Mouse (Mus musculus) left cerebral cortex, adult 18-20 months (tissue): ENCODE measurements around the gene Loxl1. TPM values are rescaled to one million over a fixed set of nuclear protein-coding genes. Genes with fewer than 3 reads are reported as not detected.
"Not testable (repeated sequence)": the region's sequence is repeated elsewhere in the genome, so short reads cannot be mapped to it uniquely, and the experiment has no call there.

Source experiments
- DNase-seq, 2 experiments: peaks; one replicate each; pipeline ENCODE4 v3.0.0; 2021 to 2022; ENCODE audit warnings: low spot score in 2 of 2, mixed read lengths in 1 of 2
- total RNA-seq, 2 experiments: library from RNA; stranded (reverse); gene quantifications; 2 replicates each; pipeline ENCODE4 v1.2.3; 2021

Loxl1 gene
- total RNA-seq, 2 experiments from 2014 or later = 1.5 to 2.8 TPM

GRCm38 (mm10) chr9:58278821-58279723 lies 33.9 kb downstream of the Loxl1 start:
- no peak for DNase-seq

- no peak for DNase-seq
These were observed 34.7 kb downstream of the Loxl1 start for GRCm38 (mm10) chr9:58278313-58278712.

GRCm38 (mm10) chr9:58276346-58276745 lies 36.6 kb downstream of the Loxl1 start:
- no peak for DNase-seq

GRCm38 (mm10) chr9:58275797-58276196 lies 37.2 kb downstream of the Loxl1 start:
- DNase-seq = no peak

GRCm38 (mm10) chr9:58275115-58275774 lies 37.7 kb downstream of the Loxl1 start:
- no peak for DNase-seq

GRCm38 (mm10) chr9:58274626-58275025 lies 38.4 kb downstream of the Loxl1 start:
- DNase-seq = no peak

- no peak for DNase-seq
These were observed 38.8 kb downstream of the Loxl1 start for GRCm38 (mm10) chr9:58274101-58274604.

- no peak for DNase-seq
These were observed 40.1 kb downstream of the Loxl1 start for GRCm38 (mm10) chr9:58272855-58273254.

GRCm38 (mm10) chr9:58272068-58272541 lies 40.9 kb downstream of the Loxl1 start:
- DNase-seq = no peak

GRCm38 (mm10) chr9:58271551-58271950 lies 41.4 kb downstream of the Loxl1 start:
- not testable (repeated sequence) for DNase-seq

- no peak for DNase-seq
These were observed 41.9 kb downstream of the Loxl1 start for GRCm38 (mm10) chr9:58271109-58271508.

- no peak for DNase-seq
These were observed 42.9 kb downstream of the Loxl1 start for GRCm38 (mm10) chr9:58270081-58270480.

GRCm38 (mm10) chr9:58268384-58269313 lies 44.3 kb downstream of the Loxl1 start:
- peak; percentile 50 to 58 for DNase-seq

GRCm38 (mm10) chr9:58267046-58267445 lies 45.9 kb downstream of the Loxl1 start:
- DNase-seq = no peak

GRCm38 (mm10) chr9:58266571-58267011 lies 46.4 kb downstream of the Loxl1 start:
- no peak for DNase-seq

GRCm38 (mm10) chr9:58265368-58265767 lies 47.6 kb downstream of the Loxl1 start:
- DNase-seq = no peak

GRCm38 (mm10) chr9:58262507-58262906 lies 50.5 kb downstream of the Loxl1 start:
- DNase-seq = no peak

GRCm38 (mm10) chr9:58255704-58256685 lies 57.0 kb downstream of the Loxl1 start:
- DNase-seq = no peak

- no peak for DNase-seq
These were observed 57.9 kb downstream of the Loxl1 start for GRCm38 (mm10) chr9:58255105-58255504.

- DNase-seq = not testable (repeated sequence)
These were observed 59.2 kb downstream of the Loxl1 start for GRCm38 (mm10) chr9:58253805-58254122.
